Mouse (Mus musculus) hindbrain, embryonic 10.5 days (tissue): ENCODE data around the gene Nt5e. TPM values are rescaled to one million over a fixed set of nuclear protein-coding genes. Genes with fewer than 3 reads are reported as not detected.
"Not testable (repeated sequence)": the region's sequence is repeated elsewhere in the genome, so short reads cannot be mapped to it uniquely, and the experiment has no call there.

ENCODE experiments used
- DNase-seq: peaks from one replicate; pipeline ENCODE4 v3.0.0-alpha.2; 2017; ENCODE audit warnings: low spot score
- H3K27ac ChIP-seq: fragments of 300-500 bp; sonication (generic); 2 replicates; pipeline ENCODE4 v1.5.1; 2016; ENCODE audit warnings: mild to moderate bottlenecking, moderate library complexity
- H3K27me3 ChIP-seq: fragments of 300-500 bp; sonication (generic); 2 replicates; pipeline ENCODE4 v1.6.1; 2016; ENCODE audit warnings: mild to moderate bottlenecking; ENCODE audit not compliant: poor library complexity, insufficient read depth, severe bottlenecking
- H3K36me3 ChIP-seq: fragments of 300-500 bp; sonication (generic); 2 replicates; pipeline ENCODE4 v1.6.1; 2016; ENCODE audit warnings: mild to moderate bottlenecking, moderate library complexity
- H3K4me1 ChIP-seq: fragments of 300-500 bp; sonication (generic); replicated peaks from 2 replicates; pipeline ENCODE4 v1.6.1; 2016; ENCODE audit warnings: mild to moderate bottlenecking
- H3K4me3 ChIP-seq: fragments of 300-500 bp; sonication (generic); 2 replicates; pipeline ENCODE4 v1.5.1; 2016; ENCODE audit warnings: mild to moderate bottlenecking, moderate library complexity
- H3K9me3 ChIP-seq: fragments of 300-500 bp; sonication (generic); 2 replicates; pipeline ENCODE4 v1.6.1; 2016; ENCODE audit warnings: mild to moderate bottlenecking, moderate library complexity
- WGBS: fragments of 180-500 bp; shearing (Covaris S2); methylation state at CpG from one replicate; pipeline ENCODE4 v1.1.7; 2016; 5-methylcytosine and 5-hydroxymethylcytosine counted together
- polyA plus RNA-seq: library from polyadenylated mRNA; unstranded; fragments of >200 nt; fragmentation: Nextera tagmentation; extraction: Ambion mirVana; gene quantifications from 2 replicates; pipeline ENCODE4 v1.2.1, GENCODE M21; 2016

The Nt5e gene
- polyA plus RNA-seq: 0.95 and 1.3 TPM in 2 replicates

DNA sequence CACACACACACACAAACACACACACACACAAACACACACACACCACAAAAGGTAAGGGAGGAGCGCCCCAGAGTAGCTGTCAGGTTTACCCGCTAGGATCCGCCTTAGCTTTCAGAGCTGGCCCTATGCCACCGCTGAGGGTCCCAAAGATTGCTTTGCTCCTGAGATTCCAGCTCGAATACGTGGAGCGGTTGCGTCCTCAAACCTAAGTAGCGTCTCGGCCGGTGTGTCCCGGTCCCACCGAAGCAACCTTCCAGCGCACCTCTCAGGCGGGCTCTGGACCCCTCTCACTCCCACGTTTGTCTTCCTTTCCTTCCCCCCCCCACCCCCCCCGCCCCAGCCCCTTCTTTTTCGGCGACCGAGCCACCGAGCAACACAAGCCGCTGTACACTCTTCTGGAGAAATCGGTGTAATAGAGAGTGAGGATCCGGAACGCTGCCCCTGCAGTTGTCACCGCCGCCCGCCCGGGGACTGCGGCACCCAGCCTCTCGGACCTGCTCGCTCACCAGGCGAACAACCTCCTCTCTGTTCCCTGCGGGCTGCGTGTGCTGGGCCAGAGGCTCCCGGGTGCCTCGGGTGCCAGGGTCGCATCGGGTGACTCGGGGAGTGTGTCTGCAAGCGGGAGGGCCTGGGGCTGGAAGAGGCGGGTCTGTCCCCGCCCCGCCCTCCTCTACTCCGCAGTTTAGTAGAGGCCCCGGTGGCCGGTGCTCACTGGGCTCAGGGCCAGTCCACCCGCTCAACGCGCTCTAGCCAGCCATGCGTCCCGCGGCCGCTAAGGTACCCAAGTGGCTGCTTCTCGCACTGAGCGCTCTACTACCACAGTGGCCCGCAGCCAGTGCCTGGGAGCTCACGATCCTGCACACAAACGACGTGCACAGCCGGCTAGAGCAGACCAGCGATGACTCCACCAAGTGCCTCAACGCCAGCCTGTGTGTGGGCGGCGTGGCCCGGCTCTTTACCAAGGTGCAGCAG is at the start of gene Nt5e:
TSS of gene Nt5e (plus strand) at position 268 of the 972 bp plus-strand sequence.
- Histone ChIP-seq H3K27ac (peak within 1 kb of the TSS; percentile 78), H3K9me3 (peaks cover 9% of the 10 kb centered on the region; the same call in 1 of the 2 replicates), H3K36me3 (no peaks in the 10 kb centered on the region), H3K4me3 (peak within 1 kb of the TSS; percentile 67), H3K27me3 (peaks cover 60% of the 10 kb centered on the region), H3K4me1 (peaks cover 20% of the 10 kb centered on the region)
- DNase-seq: peak; percentile 82
- under 1% methylated on average over 66 of the region's 66 CpGs for WGBS

- DNase-seq: no peak
- Histone ChIP-seq H3K36me3 (no peaks in the 10 kb centered on the region), H3K27ac (no peak overlapping the region), H3K4me3 (no peak overlapping the region), H3K9me3 (no peaks in the 10 kb centered on the region), H3K27me3 (no peaks in the 10 kb centered on the region), H3K4me1 (no peaks in the 10 kb centered on the region)
- 90% methylated on average over 4 of the region's 4 CpGs for WGBS
Observed at GRCm38 (mm10) chr9:88277588-88277987, 49.4 kb upstream of the Nt5e start.

DNA sequence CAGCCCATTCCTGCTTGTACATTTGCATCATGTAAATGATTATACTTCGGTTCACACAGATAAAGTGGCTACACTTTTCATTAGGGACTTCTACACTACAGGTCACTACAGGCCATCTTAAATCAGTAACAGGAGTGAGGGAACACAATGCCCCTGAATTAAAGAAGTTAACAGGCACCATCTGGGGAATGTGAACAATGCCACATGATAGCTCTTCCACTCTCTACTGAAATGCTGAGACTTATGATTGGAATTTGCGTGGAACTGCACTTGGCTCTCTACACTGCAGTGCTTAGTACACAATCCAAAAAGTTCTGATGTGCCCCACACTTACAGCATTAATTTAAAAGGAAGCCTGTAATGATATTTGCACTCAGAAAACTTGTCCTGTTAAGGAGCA is 47.3 kb upstream of the Nt5e start:
- Histone ChIP-seq H3K27ac (no peak overlapping the region), H3K36me3 (no peaks in the 10 kb centered on the region), H3K4me1 (no peaks in the 10 kb centered on the region), H3K27me3 (no peaks in the 10 kb centered on the region), H3K9me3 (no peaks in the 10 kb centered on the region), H3K4me3 (no peak overlapping the region)
- 77% methylated on average over 2 of the region's 2 CpGs for WGBS
- no peak for DNase-seq

- 90% methylated on average over 7 of the region's 7 CpGs for WGBS
- Histone ChIP-seq H3K4me3 (no peak overlapping the region), H3K36me3 (no peaks in the 10 kb centered on the region), H3K4me1 (no peaks in the 10 kb centered on the region), H3K27ac (no peak overlapping the region), H3K9me3 (no peaks in the 10 kb centered on the region), H3K27me3 (no peaks in the 10 kb centered on the region)
- DNase-seq: no peak
Observed at GRCm38 (mm10) chr9:88289568-88290168, 37.3 kb upstream of the Nt5e start.

- 90% methylated on average over 2 of the region's 2 CpGs for WGBS
- Histone ChIP-seq H3K4me3 (no peak overlapping the region), H3K27me3 (no peaks in the 10 kb centered on the region), H3K9me3 (no peaks in the 10 kb centered on the region), H3K36me3 (no peaks in the 10 kb centered on the region), H3K4me1 (no peaks in the 10 kb centered on the region), H3K27ac (no peak overlapping the region)
- DNase-seq: no peak
Observed at GRCm38 (mm10) chr9:88292836-88293370, 34.1 kb upstream of the Nt5e start.

- Histone ChIP-seq H3K9me3 (no peaks in the 10 kb centered on the region), H3K36me3 (no peaks in the 10 kb centered on the region), H3K27me3 (no peaks in the 10 kb centered on the region), H3K4me1 (no peaks in the 10 kb centered on the region), H3K4me3 (no peak overlapping the region), H3K27ac (no peak overlapping the region)
- WGBS: 72% methylated on average over 4 of the region's 4 CpGs
- DNase-seq: no peak
Observed at GRCm38 (mm10) chr9:88295798-88296197, 31.2 kb upstream of the Nt5e start.

DNA sequence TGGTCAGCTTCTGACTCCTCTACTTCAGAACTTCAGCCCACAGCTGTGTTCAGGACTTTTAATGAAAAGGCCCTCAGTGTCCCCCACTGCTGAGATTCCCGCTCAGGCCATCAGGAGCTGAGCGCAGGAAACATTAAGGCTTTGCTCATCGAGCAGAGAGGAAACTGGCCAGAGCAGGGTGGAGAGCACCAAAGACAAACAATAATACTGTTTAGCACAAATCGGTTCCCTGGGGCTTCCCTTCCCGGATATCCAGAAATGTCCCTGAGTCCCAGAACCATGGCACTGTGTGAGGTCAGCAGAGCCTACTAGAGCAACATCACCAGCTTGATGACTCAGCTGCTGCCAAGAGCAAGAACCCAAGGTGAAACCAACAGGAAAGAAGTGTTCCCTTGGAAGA is 30.7 kb upstream of the Nt5e start:
- no peaks in the 10 kb centered on the region for H3K9me3 ChIP-seq
- WGBS: 77% methylated on average over 5 of the region's 5 CpGs
- H3K4me3 ChIP-seq: no peak overlapping the region
- no peak overlapping the region for H3K27ac ChIP-seq
- no peaks in the 10 kb centered on the region for H3K36me3 ChIP-seq
- H3K4me1 ChIP-seq: no peaks in the 10 kb centered on the region
- no peak for DNase-seq
- no peaks in the 10 kb centered on the region for H3K27me3 ChIP-seq

GRCm38 (mm10) chr9:88297244-88297643 is 29.8 kb upstream of the Nt5e start:
- not testable (repeated sequence) for H3K27ac ChIP-seq, H3K36me3 ChIP-seq, H3K4me3 ChIP-seq, H3K4me1 ChIP-seq, DNase-seq, H3K27me3 ChIP-seq, H3K9me3 ChIP-seq
- WGBS: 83% methylated on average over 3 of the region's 3 CpGs

DNA sequence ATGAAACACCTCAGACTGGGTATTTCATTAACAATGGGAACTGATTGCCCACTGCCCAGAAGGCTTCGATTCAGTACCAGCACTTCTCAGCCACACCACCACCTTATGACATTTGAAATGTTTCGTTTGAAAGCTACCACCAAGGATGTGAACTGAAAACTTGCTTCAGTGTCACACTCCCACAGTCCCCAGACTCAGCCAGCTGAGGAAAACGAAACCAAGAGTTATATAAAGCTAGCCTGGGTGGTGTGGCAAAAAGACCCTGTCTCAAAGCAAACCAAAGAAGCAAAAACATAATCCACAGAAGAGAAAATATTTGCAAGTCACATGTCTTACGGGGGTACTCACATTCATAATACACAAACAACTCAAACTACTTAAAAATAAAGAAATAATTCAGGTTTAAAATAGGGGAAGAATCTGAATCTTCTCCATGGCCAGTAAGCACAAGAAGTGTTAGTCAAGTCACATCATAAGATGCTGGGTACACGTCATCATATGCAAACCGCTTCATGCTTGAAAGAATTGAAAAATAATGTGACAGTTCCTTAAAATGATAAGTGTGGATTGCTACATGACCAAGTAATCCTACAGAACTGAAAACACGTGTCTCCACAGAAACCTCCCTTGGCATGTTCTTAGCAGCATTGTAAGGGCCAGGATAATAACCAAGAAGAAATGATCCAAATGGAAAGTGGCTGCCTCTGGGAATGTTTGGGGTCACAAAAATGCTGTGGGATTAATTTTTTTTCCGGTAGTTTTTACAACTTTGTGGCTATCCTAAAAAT is 28.9 kb upstream of the Nt5e start:
- no peaks in the 10 kb centered on the region for H3K4me1 ChIP-seq
- H3K27me3 ChIP-seq: no peaks in the 10 kb centered on the region
- WGBS: 86% methylated on average over 8 of the region's 8 CpGs
- no peaks in the 10 kb centered on the region for H3K9me3 ChIP-seq
- no peaks in the 10 kb centered on the region for H3K36me3 ChIP-seq
- H3K4me3 ChIP-seq: no peak overlapping the region
- DNase-seq: no peak
- H3K27ac ChIP-seq: no peak overlapping the region

DNA sequence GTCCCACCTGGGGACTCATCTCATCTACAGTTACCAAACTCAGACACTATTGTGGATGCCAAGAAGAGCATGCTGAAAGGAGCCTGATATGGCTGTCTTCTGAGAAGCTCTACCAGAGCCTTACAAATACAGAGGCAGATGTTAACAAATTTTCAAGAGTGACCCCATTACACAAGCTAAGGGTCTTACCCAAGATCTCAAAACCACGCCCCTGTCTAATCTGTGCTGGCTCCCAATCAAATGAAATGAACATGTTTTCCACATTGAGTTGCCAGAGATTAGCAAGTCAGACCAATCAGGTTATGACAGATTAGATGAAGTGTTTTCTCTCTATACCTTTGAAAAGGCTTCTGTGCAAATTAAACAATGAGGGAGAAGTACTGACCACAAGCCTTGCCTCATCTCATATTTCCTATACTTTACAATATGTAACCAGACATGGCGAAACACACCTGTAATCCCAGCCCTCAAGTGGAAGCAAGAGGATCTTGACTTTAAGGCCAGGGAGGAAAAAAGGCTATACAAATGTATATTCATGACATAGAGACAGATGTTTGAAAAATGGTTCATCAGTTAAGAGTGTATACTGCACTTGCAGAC is 19.9 kb upstream of the Nt5e start:
- Histone ChIP-seq H3K27me3 (no peaks in the 10 kb centered on the region), H3K4me3 (no peak overlapping the region), H3K4me1 (no peaks in the 10 kb centered on the region), H3K27ac (no peak overlapping the region), H3K36me3 (no peaks in the 10 kb centered on the region), H3K9me3 (no peaks in the 10 kb centered on the region)
- WGBS: 93% methylated on average over 2 of the region's 2 CpGs
- no peak for DNase-seq

DNA sequence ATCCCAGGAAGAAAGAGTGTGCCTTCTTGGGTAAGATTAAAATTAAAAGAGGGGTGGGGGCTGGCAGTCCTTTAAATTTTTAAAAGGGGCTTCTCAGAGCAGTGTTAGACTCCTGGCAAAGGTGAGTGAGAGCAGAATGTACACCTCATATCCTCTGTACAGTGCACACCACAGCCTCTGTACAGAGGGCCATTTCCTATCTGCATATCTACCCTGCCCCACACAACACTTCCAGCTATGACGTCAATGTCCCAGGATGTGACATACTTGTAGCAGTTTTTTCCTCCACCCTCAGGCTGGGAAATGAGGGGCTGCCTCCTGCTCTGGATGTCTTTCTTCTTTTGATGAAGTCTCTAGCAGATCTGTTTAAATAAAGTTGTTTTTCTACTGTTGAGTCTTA is 17.9 kb upstream of the Nt5e start:
- no peak overlapping the region for H3K4me3 ChIP-seq
- WGBS: 76% methylated on average over 1 of the region's 1 CpGs
- no peaks in the 10 kb centered on the region for H3K4me1 ChIP-seq
- H3K27me3 ChIP-seq: no peaks in the 10 kb centered on the region
- no peaks in the 10 kb centered on the region for H3K9me3 ChIP-seq
- no peak overlapping the region for H3K27ac ChIP-seq
- H3K36me3 ChIP-seq: no peaks in the 10 kb centered on the region
- no peak for DNase-seq

- peaks cover 7% of the 10 kb centered on the region; the same call in 1 of the 2 replicates for H3K9me3 ChIP-seq
- H3K4me1 ChIP-seq: no peaks in the 10 kb centered on the region
- no peak overlapping the region for H3K27ac ChIP-seq
- no peak for DNase-seq
- H3K4me3 ChIP-seq: no peak overlapping the region
- H3K27me3 ChIP-seq: no peaks in the 10 kb centered on the region
- no peaks in the 10 kb centered on the region for H3K36me3 ChIP-seq
Observed at GRCm38 (mm10) chr9:88319226-88319625, 7.8 kb upstream of the Nt5e start.
